Mouse (Mus musculus): ENCODE results near the gene Fndc3b. TPM values are rescaled to one million over a fixed set of nuclear protein-coding genes. Genes with fewer than 3 reads are reported as not detected.

The Fndc3b gene
- polyA plus RNA-seq, 2 experiments, result 4.2 to 5.5 TPM

- no peak for ATAC-seq (ENCODE audit: insufficient read depth)
- Histone ChIP-seq H3K9ac (replicated peaks) (no peak overlapping the region), H3K4me3 (ENCODE audit: insufficient read depth in 1 of 2, low read depth in 2 of 2, low read length in 2 of 2) (no peak overlapping the region), H3K4me1 (replicated peaks; ENCODE audit: control insufficient read depth in 2 of 2, insufficient read depth in 2 of 2, low read length in 1 of 2) (no peaks in the 10 kb centered on the region), H3K36me3 (replicated peaks; ENCODE audit: control insufficient read depth, insufficient read depth, low read depth) (no peaks in the 10 kb centered on the region), H3K4me2 (ENCODE audit: low read depth) (no peak overlapping the region), H3K9me3 (ENCODE audit: control insufficient read depth, low read length) (no peaks in the 10 kb centered on the region), H3K27me3 (ENCODE audit: control insufficient read depth, insufficient read depth, low read length) (no peaks in the 10 kb centered on the region), H3K27ac (no peak overlapping the region)
- WGBS (ENCODE audit: insufficient replicate concordance), result 49% methylated on average over 9 of the region's 9 CpGs
- no peak for DNase-seq (ENCODE audit: low read depth in 3 of 3, low spot score in 3 of 3)
- no peak for TF ChIP-seq EP300 (IDR thresholded peaks at IDR 0.05; ENCODE audit: low read depth)
- no peak for TF ChIP-seq CTCF (IDR thresholded peaks at IDR 0.05; ENCODE audit: low read depth)
Observed at GRCm38 (mm10) chr3:27736180-27736579, 25.1 kb upstream of the Fndc3b start.

- H3K9me3 ChIP-seq (ENCODE audit: control insufficient read depth, low read length), result no peaks in the 10 kb centered on the region
- DNase-seq (ENCODE audit: low read depth in 3 of 3, low spot score in 3 of 3) (no peak), ATAC-seq (ENCODE audit: insufficient read depth) (no peak)
- WGBS (ENCODE audit: insufficient replicate concordance), result 47% methylated on average over 5 of the region's 5 CpGs
- TF ChIP-seq CTCF (IDR thresholded peaks at IDR 0.05; ENCODE audit: low read depth), result no peak
- TF ChIP-seq EP300 (IDR thresholded peaks at IDR 0.05; ENCODE audit: low read depth), result no peak
- H3K36me3 ChIP-seq (replicated peaks; ENCODE audit: control insufficient read depth, insufficient read depth, low read depth), result no peaks in the 10 kb centered on the region
- no peak overlapping the region for H3K9ac ChIP-seq (replicated peaks)
- 0 out of 4 replicates have a peak, but pooled peaks cover 0 to under 1% of the 10 kb centered on the region in 2 experiments for H3K4me1 ChIP-seq (replicated peaks; ENCODE audit: control insufficient read depth in 2 of 2, insufficient read depth in 2 of 2, low read length in 1 of 2)
- no peaks in the 10 kb centered on the region for H3K27me3 ChIP-seq (ENCODE audit: control insufficient read depth, insufficient read depth, low read length)
- H3K4me2 ChIP-seq (ENCODE audit: low read depth), result no peak overlapping the region
- no peak overlapping the region for H3K27ac ChIP-seq
- H3K4me3 ChIP-seq (ENCODE audit: insufficient read depth in 1 of 2, low read depth in 2 of 2, low read length in 2 of 2), result no peak overlapping the region
Observed at GRCm38 (mm10) chr3:27735113-27735512, 24.0 kb upstream of the Fndc3b start.

- no peaks in the 10 kb centered on the region for H3K36me3 ChIP-seq (replicated peaks; ENCODE audit: control insufficient read depth, insufficient read depth, low read depth)
- no peak overlapping the region for H3K4me2 ChIP-seq (ENCODE audit: low read depth)
- TF ChIP-seq CTCF (IDR thresholded peaks at IDR 0.05; ENCODE audit: low read depth), result no peak
- TF ChIP-seq EP300 (IDR thresholded peaks at IDR 0.05; ENCODE audit: low read depth), result no peak
- no peak overlapping the region for H3K4me3 ChIP-seq (ENCODE audit: insufficient read depth in 1 of 2, low read depth in 2 of 2, low read length in 2 of 2)
- no peak for DNase-seq (ENCODE audit: low read depth in 3 of 3, low spot score in 3 of 3)
- H3K27ac ChIP-seq, result no peak overlapping the region
- no peaks in the 10 kb centered on the region for H3K27me3 ChIP-seq (ENCODE audit: control insufficient read depth, insufficient read depth, low read length)
- peak; percentile 73 for ATAC-seq (ENCODE audit: insufficient read depth)
- no peaks in the 10 kb centered on the region for H3K9me3 ChIP-seq (ENCODE audit: control insufficient read depth, low read length)
- peaks cover 0 to 5% of the 10 kb centered on the region in 2 experiments; a peak in 2 of 4 replicates for H3K4me1 ChIP-seq (replicated peaks; ENCODE audit: control insufficient read depth in 2 of 2, insufficient read depth in 2 of 2, low read length in 1 of 2)
- 50% methylated on average over 8 of the region's 8 CpGs for WGBS (ENCODE audit: insufficient replicate concordance)
- H3K9ac ChIP-seq (replicated peaks), result no peak overlapping the region
Observed at GRCm38 (mm10) chr3:27728798-27729782, 18.0 kb upstream of the Fndc3b start.

GRCm38 (mm10) chr3:27728176-27728575, 17.1 kb upstream of the Fndc3b start:
- no peak overlapping the region for H3K4me3 ChIP-seq (ENCODE audit: insufficient read depth in 1 of 2, low read depth in 2 of 2, low read length in 2 of 2)
- no peaks in the 10 kb centered on the region for H3K27me3 ChIP-seq (ENCODE audit: control insufficient read depth, insufficient read depth, low read length)
- ATAC-seq (ENCODE audit: insufficient read depth), result no peak
- no peak for DNase-seq (ENCODE audit: low read depth in 3 of 3, low spot score in 3 of 3)
- no peaks in the 10 kb centered on the region for H3K36me3 ChIP-seq (replicated peaks; ENCODE audit: control insufficient read depth, insufficient read depth, low read depth)
- TF ChIP-seq EP300 (IDR thresholded peaks at IDR 0.05; ENCODE audit: low read depth) (no peak), CTCF (IDR thresholded peaks at IDR 0.05; ENCODE audit: low read depth) (no peak)
- no peak overlapping the region for H3K4me2 ChIP-seq (ENCODE audit: low read depth)
- peaks cover 0 to 5% of the 10 kb centered on the region in 2 experiments; a peak in 2 of 4 replicates for H3K4me1 ChIP-seq (replicated peaks; ENCODE audit: control insufficient read depth in 2 of 2, insufficient read depth in 2 of 2, low read length in 1 of 2)
- no peaks in the 10 kb centered on the region for H3K9me3 ChIP-seq (ENCODE audit: control insufficient read depth, low read length)
- no peak overlapping the region for H3K27ac ChIP-seq
- WGBS (ENCODE audit: insufficient replicate concordance), result 16% methylated on average over 7 of the region's 7 CpGs
- no peak overlapping the region for H3K9ac ChIP-seq (replicated peaks)

- Histone ChIP-seq H3K4me2 (ENCODE audit: low read depth) (no peak overlapping the region), H3K9me3 (ENCODE audit: control insufficient read depth, low read length) (no peaks in the 10 kb centered on the region), H3K27me3 (ENCODE audit: control insufficient read depth, insufficient read depth, low read length) (no peaks in the 10 kb centered on the region), H3K36me3 (replicated peaks; ENCODE audit: control insufficient read depth, insufficient read depth, low read depth) (no peaks in the 10 kb centered on the region), H3K4me1 (replicated peaks; ENCODE audit: control insufficient read depth in 2 of 2, insufficient read depth in 2 of 2, low read length in 1 of 2) (peaks cover 0 to 5% of the 10 kb centered on the region in 2 experiments; a peak in 2 of 4 replicates), H3K9ac (replicated peaks) (no peak overlapping the region), H3K4me3 (ENCODE audit: insufficient read depth in 1 of 2, low read depth in 2 of 2, low read length in 2 of 2) (no peak overlapping the region), H3K27ac (no peak overlapping the region)
- no peak for TF ChIP-seq EP300 (IDR thresholded peaks at IDR 0.05; ENCODE audit: low read depth)
- no peak for TF ChIP-seq CTCF (IDR thresholded peaks at IDR 0.05; ENCODE audit: low read depth)
- WGBS (ENCODE audit: insufficient replicate concordance), result 55% methylated on average over 6 of the region's 6 CpGs
- DNase-seq (ENCODE audit: low read depth in 3 of 3, low spot score in 3 of 3) (no peak), ATAC-seq (ENCODE audit: insufficient read depth) (no peak)
Observed at GRCm38 (mm10) chr3:27725752-27726151, 14.6 kb upstream of the Fndc3b start.

Data from liver, embryonic 14.5 days (tissue).